Comparison of ENCODE assay signal across 9 mouse cellular contexts in genomic region chr6:86578396-86578795, GRCm38 (mm10). TPM values are rescaled to one million over a fixed set of nuclear protein-coding genes. Genes with fewer than 3 reads are reported as not detected.
A peak's percentile ranks its signal among the peaks of the same experiment; 100 is the strongest.
DNase-seq lines count a peak whose midpoint lies in the region; ATAC-seq lines count a peak whose summit lies in the region.
"Had no signal": no experiment of that assay in that cellular context is flagged by ENCODE, and none has a peak within 500 bp of the region (broad histone marks: within the 10 kb centered on the region; RNA-seq: fewer than 3 reads in every experiment).

No protein-coding gene starts in this region.

- H3K9ac ChIP-seq in kidney, embryonic 15.5 days: no peak overlapping the region

- H3K4me3 ChIP-seq in kidney, embryonic 15.5 days (replicated peaks): no peak overlapping the region

- no peak for ATAC-seq in kidney, embryonic 15.5 days (replicated peaks; ENCODE audit: low FRiP score)

- peaks cover 17% of the 10 kb centered on the region for H3K4me1 ChIP-seq in kidney, embryonic 15.5 days

- no peak overlapping the region for H3K27ac ChIP-seq in kidney, embryonic 15.5 days

- peak; percentile 35 to 84 for DNase-seq in adrenal gland, adult (ENCODE audit: inconsistent age in 2 of 2, low spot score in 1 of 2)
- no peak for DNase-seq in adrenal gland, postnatal 4 days (ENCODE audit: low spot score in 2 of 2)
- DNase-seq in kidney, adult 11 months: peak; percentile 82
- peak; percentile 79 to 85 for DNase-seq in kidney, adult 8-10 months
- DNase-seq in lung, postnatal 25 days (ENCODE audit: low spot score): peak; percentile 71
- no peak for DNase-seq in embryo, embryonic 10 days (ENCODE audit: low spot score)
- no peak for DNase-seq in natural killer cell, adult 2 months (ENCODE audit: low spot score in 2 of 2)

- no peaks in the 10 kb centered on the region for H3K27me3 ChIP-seq in kidney, embryonic 15.5 days

- WGBS in kidney, embryonic 15.5 days: 66% methylated on average over 2 of the region's 2 CpGs

- H3K4me2 ChIP-seq in kidney, embryonic 15.5 days: no peak overlapping the region

- H3K36me3 ChIP-seq in kidney, embryonic 15.5 days: no peaks in the 10 kb centered on the region

- H3K9me3 ChIP-seq in kidney, embryonic 15.5 days (replicated peaks): no peaks in the 10 kb centered on the region

RNA-seq across cellular contexts. Expression of gene Asprv1, which starts 49.6 kb away (rescaled TPM):
- total RNA-seq in adrenal gland, postnatal 4 days (2021): 1 to 10 TPM in 1 of 2 experiments, under 1 TPM in 1; 0.99 to 1.1 TPM
- polyA plus RNA-seq in kidney, embryonic 15.5 days (2015; fragmentation: Nextera tagmentation; extraction: Ambion mirVana): 2.6 and 4.5 TPM in 2 replicates
- polyA plus RNA-seq: heart, embryonic 14.5 days had no signal

RNA-seq across cellular contexts. Expression of gene Pcbp1, which starts 52.3 kb away (rescaled TPM):
- total RNA-seq in adrenal gland, postnatal 4 days (2021): 100 to 1,000 TPM; 273 to 288 TPM
- 488 and 506 TPM in 2 replicates for polyA plus RNA-seq in kidney, embryonic 15.5 days (2015; fragmentation: Nextera tagmentation; extraction: Ambion mirVana)

Comparison
In these comparisons a context has a peak if more than half of its experiments do, and no peak if none do; other contexts are left out.
1. DNase-seq: peak in adrenal gland, adult (2 of 2), kidney, adult 11 months (single experiment), kidney, adult 8-10 months (2 of 2) and lung, postnatal 25 days (single experiment); none in adrenal gland, postnatal 4 days (0 of 2), embryo, embryonic 10 days (single experiment) and natural killer cell, adult 2 months (0 of 2).